Mouse (Mus musculus) brown adipose tissue, adult 24 weeks (tissue): Measurements from ENCODE around the gene Xntrpc. TPM values are rescaled to one million over a fixed set of nuclear protein-coding genes. Genes with fewer than 3 reads are reported as not detected.
A peak's percentile ranks its signal among the peaks of the same experiment; 100 is the strongest.
"Not testable (repeated sequence)": the region's sequence is repeated elsewhere in the genome, so short reads cannot be mapped to it uniquely, and the experiment has no call there.

Source experiments
- H3K27ac ChIP-seq: fragments of 200-500 bp; replicated peaks from 2 replicates; pipeline ENCODE4 v1.5.1; 2012; ENCODE audit warnings: low read depth, mild to moderate bottlenecking, low read length
- H3K4me1 ChIP-seq: fragments of 200-500 bp; 2 replicates; pipeline ENCODE4 v1.6.1; 2012; ENCODE audit warnings: low read length, mixed read lengths; ENCODE audit not compliant: control insufficient read depth, insufficient read depth, insufficient read length
- H3K4me3 ChIP-seq: fragments of 200-500 bp; 2 replicates; pipeline ENCODE4 v1.5.1; 2012; ENCODE audit warnings: low read depth, mild to moderate bottlenecking, low read length, moderate library complexity; ENCODE audit not compliant: insufficient read depth
- polyA plus RNA-seq: library from polyadenylated mRNA; stranded (reverse); fragments of >200 nt; gene quantifications from 2 replicates; pipeline ENCODE4 v1.2.4, GENCODE M21; 2012; ENCODE audit not compliant: missing spikeins, insufficient read depth, insufficient read length

The Xntrpc gene
- 0.32 TPM in 1 of 2 replicates, not detected in the other for polyA plus RNA-seq

DNA sequence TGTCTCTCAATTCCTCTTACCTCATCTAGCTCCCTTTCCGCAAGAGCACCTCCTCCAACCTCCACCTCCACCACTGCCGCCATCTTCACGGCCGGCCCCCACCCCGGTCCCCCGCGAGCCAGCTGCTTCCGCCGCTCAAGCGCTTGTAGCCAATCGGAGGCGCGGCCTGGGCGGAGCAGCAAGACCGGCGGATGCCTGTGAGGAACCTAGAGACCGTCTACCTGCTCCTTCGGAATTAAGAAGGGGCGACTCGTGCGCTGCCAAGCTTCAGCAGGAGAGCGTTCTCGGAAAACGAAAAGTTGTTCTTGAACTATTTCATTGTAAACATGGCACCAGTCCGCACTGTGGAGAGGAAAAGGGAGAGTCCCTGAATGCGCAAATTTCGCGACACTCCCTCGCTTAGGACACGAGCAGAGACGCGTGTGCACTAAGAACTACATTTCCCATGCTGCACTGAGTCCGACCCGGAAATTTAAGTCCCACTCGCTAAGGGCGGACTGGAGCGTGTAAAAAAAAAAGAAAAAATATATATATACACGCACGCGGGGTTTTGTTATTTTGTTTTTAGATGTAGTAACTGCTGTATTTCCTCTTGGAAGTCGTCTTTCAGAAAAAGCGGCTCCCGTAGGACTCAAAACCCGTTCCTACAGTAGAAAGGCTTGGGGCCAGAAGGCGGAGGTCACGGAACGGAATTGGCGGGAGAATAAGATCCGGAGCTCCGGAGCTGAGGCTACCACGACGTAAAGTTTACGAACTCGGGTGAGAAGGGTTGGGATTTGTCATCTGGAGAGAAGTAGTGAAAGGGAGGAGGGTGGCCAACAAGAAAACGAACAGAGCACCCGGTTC is at the start of gene Xntrpc, which contains the start of the genes Rnf121 and Xndc1:
Gene Xntrpc, plus strand, starts transcription at position 668 of the 846 bp plus-strand sequence.
Gene Rnf121, minus strand, starts transcription at position 424 of the 846 bp plus-strand sequence.
Gene Xndc1, plus strand, starts transcription at position 466 of the 846 bp plus-strand sequence.
- peaks cover 9% of the 10 kb centered on the region; the same call in 1 of the 2 replicates for H3K4me1 ChIP-seq
- H3K27ac ChIP-seq: peak within 1 kb of the TSS; percentile 89
- peak within 1 kb of the TSS; percentile 83 for H3K4me3 ChIP-seq

DNA sequence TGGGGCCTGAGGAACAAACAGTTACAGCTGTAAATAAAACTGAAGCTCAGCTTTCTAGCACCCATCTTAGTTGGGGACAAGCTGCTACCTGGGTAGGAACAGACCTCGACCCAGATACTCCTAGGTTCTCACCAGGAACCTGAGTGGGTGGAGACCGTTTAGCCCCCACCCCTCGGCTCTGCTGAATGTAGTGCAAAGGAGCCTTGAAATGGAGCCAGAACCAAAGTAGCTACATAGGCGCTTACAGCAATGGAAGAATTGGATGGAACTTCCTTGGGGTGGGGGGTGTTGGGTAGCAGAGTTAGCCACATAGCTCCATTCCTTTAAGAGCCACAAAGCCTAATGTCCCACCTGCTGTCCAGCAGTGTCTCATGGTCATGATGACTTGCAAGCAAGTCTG is 48.6 kb upstream of the Xntrpc start:
- Histone ChIP-seq H3K27ac (peak overlapping the region; percentile 86), H3K4me1 (no peaks in the 10 kb centered on the region), H3K4me3 (peak overlapping the region; percentile 60)

DNA sequence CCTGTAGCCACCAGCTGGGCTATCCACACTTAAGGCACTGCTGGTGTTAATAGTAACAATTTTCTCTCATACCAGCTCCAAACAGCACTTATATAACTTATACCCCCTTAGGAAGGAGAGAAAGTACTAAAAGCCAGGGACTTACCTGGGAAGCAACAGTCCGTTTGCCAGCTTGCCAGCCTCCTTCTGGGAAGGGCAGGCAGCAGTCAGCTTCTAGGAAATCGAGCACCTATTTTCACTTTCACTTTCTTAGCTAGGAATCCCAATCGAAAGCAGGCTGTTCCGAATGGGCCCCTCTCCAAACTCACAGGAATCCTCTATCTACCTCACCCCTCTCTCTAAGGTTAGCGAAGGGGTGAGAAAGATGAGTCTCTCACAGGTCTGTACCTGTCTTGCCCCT is 48.1 kb upstream of the Xntrpc start:
- H3K27ac ChIP-seq: peak overlapping the region; percentile 86

DNA sequence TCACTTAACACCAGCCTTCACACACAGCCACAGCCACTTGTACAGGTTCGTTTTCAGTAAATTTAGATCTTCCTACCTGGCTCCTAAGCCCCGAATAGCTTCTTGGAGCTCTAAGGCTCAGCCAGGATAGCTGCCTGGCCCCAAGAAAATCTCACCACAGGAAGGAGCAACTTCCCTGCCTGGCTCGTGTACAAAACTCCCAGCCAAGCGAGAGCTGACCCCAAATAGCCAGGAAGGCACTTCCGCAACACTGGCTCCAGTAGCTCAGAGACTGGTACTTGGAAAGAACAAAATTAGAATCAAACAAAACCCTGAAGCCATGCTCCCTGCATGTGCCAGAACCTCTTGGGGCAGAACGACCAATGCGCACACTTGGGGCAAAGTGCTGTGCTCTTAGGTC is 47.5 kb upstream of the Xntrpc start:
- no peaks in the 10 kb centered on the region for H3K4me1 ChIP-seq
- H3K4me3 ChIP-seq: peak overlapping the region; percentile 60
- peak overlapping the region; percentile 86 for H3K27ac ChIP-seq

More for the DNA sequence above, 48.1 kb upstream of the Xntrpc start:
- Histone ChIP-seq H3K4me3 (peak overlapping the region; percentile 60), H3K4me1 (no peaks in the 10 kb centered on the region)

DNA sequence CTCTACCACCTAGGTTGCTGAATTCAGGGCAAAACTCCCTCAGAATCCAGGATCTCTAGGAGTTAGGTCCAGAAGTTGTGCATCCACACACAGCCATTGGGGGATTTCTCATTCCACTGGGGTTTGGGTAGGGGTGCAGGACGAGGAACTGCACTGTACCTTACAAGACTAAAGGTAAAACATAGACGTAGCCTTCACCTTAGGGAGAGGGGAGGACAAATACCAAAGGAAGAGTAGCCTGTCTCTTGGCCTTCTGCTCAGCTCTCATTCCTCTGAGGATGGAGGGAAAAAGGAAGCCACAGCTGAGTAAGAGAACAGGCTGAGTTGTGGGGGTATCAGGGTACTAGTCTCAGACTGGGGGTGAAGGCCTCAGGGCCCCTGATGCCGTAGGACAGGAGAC is 46.9 kb upstream of the Xntrpc start, which contains the start of gene Il18bp:
Gene Il18bp, minus strand, starts transcription at position 101 of the 400 bp plus-strand sequence.
- Histone ChIP-seq H3K4me3 (peak within 1 kb of the TSS; percentile 60), H3K27ac (peak within 1 kb of the TSS; percentile 86), H3K4me1 (no peaks in the 10 kb centered on the region)

DNA sequence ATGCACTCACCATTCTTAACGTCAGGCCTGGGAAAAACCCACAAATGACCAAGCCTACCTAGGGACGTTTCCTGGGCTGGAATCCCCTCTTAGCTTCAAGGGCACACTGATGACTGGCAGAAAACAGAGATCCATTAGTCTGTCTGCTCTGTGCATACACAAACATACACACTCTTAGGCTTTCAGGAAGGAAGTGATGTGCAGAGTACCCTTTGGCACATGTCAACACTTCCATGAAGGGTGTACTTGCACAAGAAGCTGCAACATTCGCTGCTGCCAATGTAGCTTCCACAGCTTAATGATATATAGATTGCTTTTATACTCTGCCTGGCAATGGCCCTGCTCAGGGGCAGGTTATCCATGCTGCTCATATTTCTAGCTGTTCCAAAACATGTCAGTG is 46.2 kb upstream of the Xntrpc start:
- H3K27ac ChIP-seq: no peak overlapping the region; the same call in 1 of the 2 replicates
- no peak overlapping the region for H3K4me3 ChIP-seq
- H3K4me1 ChIP-seq: no peaks in the 10 kb centered on the region

DNA sequence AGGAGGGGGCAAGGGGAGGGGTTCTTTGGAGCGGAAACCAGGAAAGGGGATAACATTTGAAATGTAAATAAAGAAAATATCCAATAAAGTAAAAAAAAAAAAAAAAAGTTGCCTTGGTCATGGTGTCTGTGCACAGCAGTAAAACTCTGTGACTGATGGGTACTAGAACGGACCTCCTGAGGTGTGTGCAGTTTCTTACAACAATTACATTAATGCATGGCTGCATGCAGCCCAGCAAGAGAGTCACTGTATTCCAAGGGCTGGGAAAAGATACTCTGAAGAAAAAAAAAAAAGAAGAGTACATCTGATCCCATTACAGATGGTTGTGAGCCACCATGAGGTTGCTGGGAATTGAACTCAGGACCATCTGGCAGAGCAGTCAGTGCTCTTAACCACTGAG is 44.6 kb upstream of the Xntrpc start:
- not testable (repeated sequence) for H3K4me1 ChIP-seq, H3K27ac ChIP-seq, H3K4me3 ChIP-seq

DNA sequence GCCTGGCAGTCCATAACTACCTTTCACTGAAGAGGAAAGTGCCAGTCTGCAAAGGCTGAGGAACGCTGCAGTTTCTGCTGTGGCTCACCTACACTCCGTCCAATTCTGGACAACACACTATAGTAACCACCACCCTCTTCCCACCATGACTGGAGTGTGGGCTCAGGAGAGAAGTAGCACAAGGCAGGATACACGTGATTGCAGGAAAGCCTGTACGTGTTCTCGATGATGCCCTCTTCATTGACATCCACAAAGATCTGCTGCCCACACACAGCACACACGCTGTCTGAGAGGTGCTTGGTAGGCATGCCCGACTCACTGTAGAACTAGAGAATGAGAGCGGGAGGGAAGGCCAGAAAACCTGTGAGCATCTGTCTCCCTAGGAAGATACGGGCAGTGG is 41.7 kb upstream of the Xntrpc start:
- no peak overlapping the region for H3K4me3 ChIP-seq
- no peaks in the 10 kb centered on the region for H3K4me1 ChIP-seq
- H3K27ac ChIP-seq: no peak overlapping the region

DNA sequence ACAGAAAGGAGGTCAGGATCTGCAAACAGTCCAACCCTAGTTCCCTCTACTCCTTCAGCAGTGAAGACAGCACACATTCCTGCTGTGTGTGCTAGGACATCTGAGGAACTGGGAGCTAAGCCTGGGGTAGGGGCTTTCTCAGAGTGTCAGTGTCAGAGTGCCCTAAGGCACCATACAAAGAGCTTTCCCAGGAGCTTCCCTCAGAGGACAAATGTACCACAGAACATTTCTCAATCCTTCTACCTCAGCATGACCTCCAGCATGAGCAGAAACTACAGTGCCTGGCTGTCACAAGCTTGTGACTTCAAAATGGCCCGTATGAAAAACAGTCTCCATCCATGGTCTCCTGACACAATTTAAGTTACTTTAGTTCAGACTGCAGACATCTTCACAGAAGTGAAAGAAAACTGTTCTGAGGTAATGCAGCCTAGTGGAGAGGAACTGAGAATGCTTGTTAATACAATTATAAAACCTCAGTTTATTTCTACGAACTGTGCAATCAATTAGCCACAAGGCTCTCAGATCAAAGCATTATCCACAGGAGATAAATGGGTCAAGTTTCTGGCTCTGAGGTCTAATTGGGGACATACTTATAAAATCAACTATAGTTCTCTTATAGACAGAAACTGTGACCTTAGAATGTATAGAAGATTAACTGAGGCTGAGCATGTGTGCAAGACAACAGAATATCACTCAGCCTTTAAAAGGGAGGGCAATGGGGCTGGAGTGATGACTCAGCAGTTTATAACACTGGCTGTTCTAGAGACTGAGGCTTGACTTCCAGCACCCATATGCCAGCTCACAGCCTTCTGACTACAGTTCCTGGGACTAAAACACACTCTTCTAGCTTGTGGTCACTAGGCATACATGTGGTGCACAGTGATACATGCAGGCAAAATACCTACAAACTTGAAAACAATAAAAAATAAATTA is 40.1 kb upstream of the Xntrpc start:
- H3K4me3 ChIP-seq: no peak overlapping the region
- no peak overlapping the region for H3K27ac ChIP-seq
- no peaks in the 10 kb centered on the region for H3K4me1 ChIP-seq

DNA sequence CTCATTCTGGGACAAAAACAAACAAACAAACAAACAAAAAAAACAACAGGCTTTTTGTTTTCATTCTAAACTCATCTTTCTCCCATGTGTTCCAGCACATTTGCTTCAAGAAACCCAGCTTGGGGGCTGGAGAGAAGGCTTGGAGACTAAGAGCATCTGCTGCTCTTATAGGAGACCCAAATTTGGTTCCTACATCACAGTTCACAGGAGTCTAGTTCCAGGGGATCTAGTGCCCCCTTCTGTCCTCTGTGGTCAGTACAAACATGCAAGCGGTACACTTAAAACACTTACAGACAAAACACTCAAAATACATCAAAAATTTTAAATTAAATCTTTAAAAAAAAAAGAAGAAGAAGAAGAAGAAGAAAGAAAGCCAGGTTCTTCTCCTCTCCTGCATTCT is 30.6 kb upstream of the Xntrpc start:
- Histone ChIP-seq H3K4me3 (no peak overlapping the region), H3K4me1 (no peaks in the 10 kb centered on the region), H3K27ac (no peak overlapping the region)

DNA sequence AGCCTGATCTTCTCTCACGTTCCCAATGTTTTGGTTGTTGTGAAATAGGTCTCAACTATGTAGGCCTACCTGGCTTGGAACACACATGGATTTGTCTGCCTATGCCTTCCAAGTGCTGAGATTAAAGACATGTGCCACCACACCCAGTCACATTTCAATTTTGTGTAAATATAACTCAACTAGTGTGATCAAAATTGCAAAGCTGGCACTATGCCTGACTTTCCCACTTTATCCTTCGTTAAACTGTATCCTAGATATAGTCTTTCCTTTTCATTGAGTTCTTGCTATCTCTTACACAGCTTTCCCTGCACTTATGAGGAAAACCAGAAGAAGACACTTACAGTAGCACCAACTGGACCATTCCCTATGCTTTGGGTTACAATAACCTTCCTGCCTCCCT is 30.0 kb upstream of the Xntrpc start:
- Histone ChIP-seq H3K4me3 (no peak overlapping the region), H3K27ac (no peak overlapping the region)

DNA sequence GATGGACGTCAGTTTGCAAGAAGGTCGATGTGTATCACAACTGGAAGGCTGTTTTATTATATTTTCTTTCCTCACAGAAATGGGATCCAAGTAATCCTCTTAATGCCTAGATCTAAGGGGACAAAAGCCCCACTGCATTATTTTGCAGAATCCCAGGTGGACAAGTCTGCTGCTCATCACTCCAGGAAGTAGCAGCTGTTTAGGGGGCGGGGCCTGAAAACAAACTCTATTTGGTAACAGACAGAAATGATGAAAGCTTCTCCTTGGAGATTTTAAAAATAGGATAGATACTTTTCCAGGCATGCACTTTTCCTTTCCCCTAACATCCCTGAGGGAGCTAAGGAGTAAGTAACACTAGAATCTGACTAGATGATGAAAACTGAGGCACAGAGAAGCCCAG is 28.2 kb upstream of the Xntrpc start:
- Histone ChIP-seq H3K27ac (no peak overlapping the region), H3K4me3 (no peak overlapping the region), H3K4me1 (no peaks in the 10 kb centered on the region)

More for the DNA sequence above, 30.0 kb upstream of the Xntrpc start:
- H3K4me1 ChIP-seq: no peaks in the 10 kb centered on the region

DNA sequence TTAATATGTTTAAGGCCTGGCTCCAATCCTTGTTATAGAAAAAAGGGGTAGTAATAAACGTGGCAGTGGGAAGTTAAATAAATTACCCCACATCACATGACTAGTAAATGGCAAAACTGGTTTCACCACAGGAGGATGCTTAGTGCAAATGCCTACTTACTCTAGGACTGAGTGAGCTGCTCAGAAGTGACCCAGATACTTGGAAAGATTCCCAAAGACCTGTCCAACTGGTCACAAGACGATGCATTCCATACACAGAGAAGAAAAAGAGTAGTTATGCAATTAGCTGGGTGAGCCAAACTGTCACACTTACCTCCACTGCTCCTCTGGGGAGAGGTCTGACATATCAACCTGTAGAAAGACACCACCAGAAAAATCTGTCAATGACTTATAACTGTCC is 23.2 kb upstream of the Xntrpc start:
- Histone ChIP-seq H3K27ac (no peak overlapping the region), H3K4me1 (no peaks in the 10 kb centered on the region), H3K4me3 (no peak overlapping the region)

DNA sequence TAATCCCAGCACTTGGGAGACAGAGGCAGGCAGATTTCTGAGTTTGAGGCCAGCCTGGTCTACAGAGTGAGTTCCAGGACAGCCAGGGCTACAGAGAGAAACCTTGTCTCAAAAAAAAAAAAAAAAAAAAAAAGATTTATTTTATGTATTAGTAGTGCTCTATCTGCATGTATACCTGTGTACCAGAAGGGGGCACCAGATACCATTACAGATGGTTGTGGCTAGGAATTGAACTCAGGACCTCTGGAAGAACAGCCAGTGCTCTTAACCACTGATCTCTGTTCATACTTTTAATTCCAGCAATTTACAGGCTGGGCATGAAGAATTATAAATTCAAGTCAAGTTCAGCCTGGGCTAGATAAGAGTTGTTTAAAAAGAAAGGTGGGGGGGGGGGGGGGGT is 17.0 kb upstream of the Xntrpc start:
- not testable (repeated sequence) for H3K4me1 ChIP-seq, H3K4me3 ChIP-seq, H3K27ac ChIP-seq

DNA sequence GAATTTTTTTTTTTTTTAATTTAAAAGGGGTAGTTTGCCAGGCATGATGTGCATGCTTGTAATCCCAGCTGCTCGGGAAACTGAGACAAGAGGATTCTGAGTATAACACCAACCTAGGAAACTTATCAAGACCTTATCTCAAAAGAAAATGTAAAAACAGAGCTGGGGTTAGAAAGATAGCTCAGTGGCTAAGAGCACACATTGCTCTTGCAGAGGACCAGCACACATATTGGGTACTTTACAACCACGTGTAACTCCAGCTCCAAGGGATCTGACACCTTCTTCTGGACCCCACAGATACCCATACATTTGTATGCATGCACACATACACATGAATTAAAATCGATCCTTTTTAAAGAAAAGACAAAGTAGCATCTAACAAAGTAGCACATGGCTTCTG is 4.2 kb upstream of the Xntrpc start:
- peaks cover 7% of the 10 kb centered on the region; the same call in 1 of the 2 replicates for H3K4me1 ChIP-seq
- H3K4me3 ChIP-seq: no peak overlapping the region
- no peak overlapping the region for H3K27ac ChIP-seq
